Mouse (Mus musculus) heart, embryonic 11.5 days (tissue): ENCODE data around the gene Mtfr1l. TPM values are rescaled to one million over a fixed set of nuclear protein-coding genes. Genes with fewer than 3 reads are reported as not detected.

Experiments
- ATAC-seq: fragments of 200-750 bp; cut with Nextera tagmentation; replicated peaks from 2 replicates; pipeline ENCODE4 v1.8.0; 2017; ENCODE audit warnings: moderate library complexity; ENCODE audit not compliant: insufficient number of reproducible peaks, low FRiP score, low TSS enrichment
- H3K27ac ChIP-seq: fragments of 300-500 bp; sonication (generic); 2 replicates; pipeline ENCODE4 v1.5.1; 2014; ENCODE audit warnings: mild to moderate bottlenecking, low read depth, low read length
- H3K27me3 ChIP-seq: fragments of 300-500 bp; sonication (generic); 2 replicates; pipeline ENCODE4 v1.6.1; 2014; ENCODE audit warnings: mild to moderate bottlenecking, low read length, mixed read lengths; ENCODE audit not compliant: control insufficient read depth, insufficient read depth
- H3K36me3 ChIP-seq: fragments of 300-500 bp; sonication (generic); 2 replicates; pipeline ENCODE4 v1.6.1; 2014; ENCODE audit warnings: mild to moderate bottlenecking, low read length, moderate library complexity, mixed read lengths; ENCODE audit not compliant: control insufficient read depth, insufficient read depth
- H3K4me1 ChIP-seq: fragments of 300-500 bp; sonication (generic); 2 replicates; pipeline ENCODE4 v1.6.1; 2014; ENCODE audit warnings: low read length; ENCODE audit not compliant: control insufficient read depth, insufficient read depth
- H3K4me2 ChIP-seq: fragments of 300-500 bp; sonication (generic); 2 replicates; pipeline ENCODE4 v1.6.1; 2014; ENCODE audit warnings: mild to moderate bottlenecking, moderate library complexity
- H3K4me3 ChIP-seq: fragments of 300-500 bp; sonication (generic); 2 replicates; pipeline ENCODE4 v1.5.1; 2014; ENCODE audit warnings: low read depth, low read length
- H3K9ac ChIP-seq: fragments of 300-500 bp; sonication (generic); 2 replicates; pipeline ENCODE4 v1.6.1; 2014; ENCODE audit warnings: mild to moderate bottlenecking, low read depth, low read length, moderate library complexity
- H3K9me3 ChIP-seq: fragments of 300-500 bp; sonication (generic); replicated peaks from 2 replicates; pipeline ENCODE4 v1.6.1; 2016; ENCODE audit warnings: low read length; ENCODE audit not compliant: control insufficient read depth
- WGBS: fragments of 180-500 bp; shearing (Covaris S2); extraction: QIAGEN DNeasy Blood & Tissue Kit; methylation state at CpG from one replicate; pipeline ENCODE4 v1.1.7; 2014; ENCODE audit not compliant: insufficient replicate concordance; 5-methylcytosine and 5-hydroxymethylcytosine counted together
- polyA plus RNA-seq: library from polyadenylated mRNA; unstranded; fragments of >200 nt; fragmentation: Nextera tagmentation; extraction: Ambion mirVana; gene quantifications from 2 replicates; pipeline ENCODE4 v1.2.1, GENCODE M21; 2014

Gene Mtfr1l
- 167 and 177 TPM in 2 replicates for polyA plus RNA-seq

- peaks cover 14% of the 10 kb centered on the region for H3K36me3 ChIP-seq
- H3K9me3 ChIP-seq = no peaks in the 10 kb centered on the region
- H3K4me3 ChIP-seq = peak within 1 kb of the TSS; percentile 99
- H3K27ac ChIP-seq = peak within 1 kb of the TSS; percentile 89
- ATAC-seq = peak; percentile 95
- H3K27me3 ChIP-seq = no peaks in the 10 kb centered on the region
- H3K4me2 ChIP-seq = peak within 1 kb of the TSS; percentile 98
- peak within 1 kb of the TSS; percentile 88 for H3K9ac ChIP-seq
- 1% methylated on average over 71 of the region's 71 CpGs for whole genome bisulfite sequencing
- peaks cover 31% of the 10 kb centered on the region for H3K4me1 ChIP-seq
Observed at GRCm38 (mm10) chr4:134534932-134535786, at the start of gene Mtfr1l. Gene Mtfr1l, minus strand, starts transcription at chr4:134535387.

DNA sequence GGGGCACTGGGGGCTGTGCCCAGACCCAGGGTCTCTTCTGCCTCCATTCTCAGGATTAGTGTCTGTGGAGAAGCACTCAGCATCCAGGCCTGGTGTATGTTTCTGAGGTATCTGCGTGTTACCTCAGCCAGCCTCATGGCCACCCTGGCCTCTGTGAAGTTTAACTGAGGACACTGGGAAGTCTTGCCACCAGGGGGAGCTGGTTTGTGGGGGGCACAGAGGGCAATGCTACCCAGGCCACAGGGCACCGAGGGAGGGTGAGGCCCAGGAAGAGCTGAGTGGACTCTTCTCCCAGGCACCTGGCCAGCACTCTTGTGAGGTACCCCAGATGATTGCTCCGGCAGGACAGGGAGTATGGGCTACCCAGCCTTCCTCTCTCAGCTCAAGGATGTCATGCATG, 48.3 kb upstream of the Mtfr1l start:
- WGBS = 59% methylated on average over 3 of the region's 3 CpGs
- Histone ChIP-seq H3K36me3 (no peaks in the 10 kb centered on the region), H3K4me1 (peaks cover 29% of the 10 kb centered on the region), H3K4me3 (no peak overlapping the region), H3K27ac (no peak overlapping the region), H3K9me3 (no peaks in the 10 kb centered on the region), H3K4me2 (no peak overlapping the region), H3K9ac (no peak overlapping the region), H3K27me3 (no peaks in the 10 kb centered on the region)
- no peak for ATAC-seq

GRCm38 (mm10) chr4:134581365-134581764, 46.2 kb upstream of the Mtfr1l start:
- WGBS = 59% methylated on average over 8 of the region's 8 CpGs

GRCm38 (mm10) chr4:134580351-134581148, 45.4 kb upstream of the Mtfr1l start:
- Histone ChIP-seq H3K36me3 (no peaks in the 10 kb centered on the region), H3K27ac (no peak overlapping the region), H3K9me3 (no peaks in the 10 kb centered on the region), H3K4me3 (no peak overlapping the region), H3K27me3 (no peaks in the 10 kb centered on the region; the same call in 1 of the 2 replicates), H3K4me1 (peaks cover 31% of the 10 kb centered on the region), H3K4me2 (no peak overlapping the region), H3K9ac (peak overlapping the region; percentile 61; the same call in 1 of the 2 replicates)
- WGBS = 74% methylated on average over 15 of the region's 15 CpGs
- ATAC-seq = no peak

More at GRCm38 (mm10) chr4:134581365-134581764, 46.2 kb upstream of the Mtfr1l start:
- H3K4me3 ChIP-seq = no peak overlapping the region
- no peak overlapping the region for H3K27ac ChIP-seq
- H3K9ac ChIP-seq = no peak overlapping the region
- no peaks in the 10 kb centered on the region; the same call in 1 of the 2 replicates for H3K27me3 ChIP-seq
- peaks cover 31% of the 10 kb centered on the region for H3K4me1 ChIP-seq
- no peaks in the 10 kb centered on the region for H3K36me3 ChIP-seq
- H3K4me2 ChIP-seq = no peak overlapping the region
- no peak for ATAC-seq
- no peaks in the 10 kb centered on the region for H3K9me3 ChIP-seq

DNA sequence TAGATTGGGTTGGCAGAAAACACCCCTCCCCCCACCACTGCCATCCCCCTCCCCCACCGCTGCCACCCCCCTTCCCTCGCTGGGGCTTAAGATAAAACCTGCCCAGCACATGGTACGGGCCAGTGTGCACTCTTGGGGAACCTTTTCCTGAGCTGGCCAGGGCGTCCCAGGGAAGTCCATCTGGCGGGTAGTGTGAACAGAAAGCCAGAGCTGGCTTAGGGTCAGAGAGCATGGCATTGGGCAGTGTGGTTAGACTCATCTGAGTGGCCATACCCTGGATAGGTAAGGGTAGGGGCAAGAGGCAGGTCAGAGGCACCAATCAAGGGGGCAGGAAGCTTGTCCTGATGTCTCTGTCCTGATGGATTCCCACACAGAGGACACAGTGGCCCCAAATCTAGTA, 44.4 kb upstream of the Mtfr1l start:
- Histone ChIP-seq H3K36me3 (no peaks in the 10 kb centered on the region), H3K4me1 (peaks cover 31% of the 10 kb centered on the region), H3K27ac (peak overlapping the region; percentile 74), H3K27me3 (no peaks in the 10 kb centered on the region; the same call in 1 of the 2 replicates), H3K9ac (peak overlapping the region; percentile 61; the same call in 1 of the 2 replicates), H3K4me3 (no peak overlapping the region), H3K9me3 (no peaks in the 10 kb centered on the region), H3K4me2 (peak overlapping the region; percentile 58)
- WGBS = 17% methylated on average over 5 of the region's 5 CpGs
- ATAC-seq = no peak

- H3K27ac ChIP-seq = peak overlapping the region; percentile 74
- peaks cover 3% of the 10 kb centered on the region; the same call in 1 of the 2 replicates for H3K36me3 ChIP-seq
- peaks cover 31% of the 10 kb centered on the region for H3K4me1 ChIP-seq
- no peak overlapping the region for H3K4me3 ChIP-seq
- ATAC-seq = peak; percentile 32; the same call in 1 of the 2 replicates
- peak overlapping the region; percentile 61; the same call in 1 of the 2 replicates for H3K9ac ChIP-seq
- H3K27me3 ChIP-seq = no peaks in the 10 kb centered on the region; the same call in 1 of the 2 replicates
- no peaks in the 10 kb centered on the region for H3K9me3 ChIP-seq
- H3K4me2 ChIP-seq = peak overlapping the region; percentile 58
- 2% methylated on average over 11 of the region's 11 CpGs for WGBS
Observed at GRCm38 (mm10) chr4:134579212-134579611, 44.0 kb upstream of the Mtfr1l start.

- peaks cover 4% of the 10 kb centered on the region; the same call in 1 of the 2 replicates for H3K36me3 ChIP-seq
- WGBS = 43% methylated on average over 5 of the region's 5 CpGs
- H3K27ac ChIP-seq = peak overlapping the region; percentile 74
- H3K4me3 ChIP-seq = no peak overlapping the region
- no peaks in the 10 kb centered on the region; the same call in 1 of the 2 replicates for H3K27me3 ChIP-seq
- peak; percentile 55 for ATAC-seq
- H3K9ac ChIP-seq = no peak overlapping the region
- H3K4me1 ChIP-seq = peaks cover 31% of the 10 kb centered on the region
- H3K4me2 ChIP-seq = peak overlapping the region; percentile 58
- no peaks in the 10 kb centered on the region for H3K9me3 ChIP-seq
Observed at GRCm38 (mm10) chr4:134578407-134578806, 43.2 kb upstream of the Mtfr1l start.

DNA sequence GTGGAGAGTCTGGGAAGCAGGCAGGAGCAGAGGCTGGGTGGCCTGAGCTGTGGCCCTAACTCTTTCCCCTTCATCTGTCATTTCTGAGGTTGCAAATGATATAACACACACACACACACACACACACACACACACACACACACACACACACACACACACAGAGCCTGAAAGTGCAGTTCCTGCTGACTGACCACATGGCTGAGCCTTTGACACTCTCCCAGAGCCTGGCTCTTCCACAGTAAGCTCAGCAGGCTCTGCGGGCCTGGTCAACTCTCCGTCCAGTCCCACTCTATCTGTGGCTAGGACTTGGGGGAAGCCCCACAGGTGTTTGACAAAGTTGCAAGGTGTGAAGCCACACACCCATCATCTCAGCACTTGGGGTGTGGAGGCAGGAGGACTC, 42.1 kb upstream of the Mtfr1l start:
- 74% methylated on average over 2 of the region's 2 CpGs for WGBS
- no peak for ATAC-seq
- no peaks in the 10 kb centered on the region for H3K9me3 ChIP-seq
- no peak overlapping the region for H3K9ac ChIP-seq
- H3K4me3 ChIP-seq = no peak overlapping the region
- no peaks in the 10 kb centered on the region; the same call in 1 of the 2 replicates for H3K27me3 ChIP-seq
- H3K27ac ChIP-seq = no peak overlapping the region
- H3K4me2 ChIP-seq = no peak overlapping the region
- H3K4me1 ChIP-seq = peaks cover 31% of the 10 kb centered on the region
- H3K36me3 ChIP-seq = peaks cover 4% of the 10 kb centered on the region; the same call in 1 of the 2 replicates
